Mouse (Mus musculus): Measurements from ENCODE around the gene Gpr6.

DNA sequence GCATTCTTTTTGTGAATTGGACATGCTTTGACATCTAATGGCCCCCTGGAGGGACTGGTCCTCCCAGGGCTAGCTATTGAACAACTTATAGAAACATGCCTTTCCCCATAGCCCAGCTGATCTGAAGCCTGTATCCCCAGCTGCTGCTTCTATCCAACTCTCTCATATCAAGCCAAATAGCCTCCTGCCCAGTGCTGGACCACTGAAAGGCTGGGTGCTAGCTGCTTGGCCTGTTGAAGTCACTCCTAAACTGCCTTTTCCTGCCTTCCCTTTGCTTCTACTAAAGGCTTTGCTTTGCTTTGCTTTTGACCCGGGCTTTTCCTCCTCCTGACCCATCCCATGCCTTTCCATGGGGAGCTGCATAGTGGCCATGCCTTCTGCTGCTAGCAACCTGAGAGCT is 47.7 kb downstream of the Gpr6 start:
- no peak for TF ChIP-seq CTCF (IDR thresholded peaks at IDR 0.05; ENCODE audit: borderline replicate concordance, extremely low read depth, insufficient read depth, insufficient read length)
- TF ChIP-seq POLR2A (IDR thresholded peaks at IDR 0.05; ENCODE audit: borderline replicate concordance, extremely low read depth, insufficient read depth, insufficient read length, poor library complexity, severe bottlenecking), result no peak

Data from brain, embryonic 14.5 days (tissue).